Mouse (Mus musculus) left cerebral cortex, postnatal 36 days (tissue): ENCODE results near the gene Ece1. TPM values are rescaled to one million over a fixed set of nuclear protein-coding genes. Genes with fewer than 3 reads are reported as not detected.
A peak's percentile ranks its signal among the peaks of the same experiment; 100 is the strongest.

Experiments used
- DNase-seq, 2 experiments: peaks; one replicate each; pipeline ENCODE4 v3.0.0; 2021 to 2022; ENCODE audit warnings: low spot score in 2 of 2, mixed read lengths in 1 of 2
- intact Hi-C: fragments of 180-260 bp; cut with DNase I; formaldehyde crosslinking; loops from one replicate; pipeline ENCODE4 v1.15.1; 2025
- total RNA-seq, 2 experiments: library from RNA; stranded (reverse); gene quantifications; 2 replicates each; pipeline ENCODE4 v1.2.3; 2021

The Ece1 gene
- total RNA-seq, 2 experiments from 2014 or later: 80.5 to 83.0 TPM

- no peak for DNase-seq
- intact Hi-C loops: no loop called here
Measured at GRCm38 (mm10) chr4:137929341-137930016, 67.4 kb downstream of the Ece1 start.

GRCm38 (mm10) chr4:137930500-137931008 lies 68.5 kb downstream of the Ece1 start:
- intact Hi-C loops: no loop called here
- DNase-seq: no peak

- DNase-seq: peak in 1 of 2 experiments; percentile 31
Measured at GRCm38 (mm10) chr4:137931009-137931757, 69.1 kb downstream of the Ece1 start.

GRCm38 (mm10) chr4:137932554-137933178 lies 70.6 kb downstream of the Ece1 start:
- no peak for DNase-seq
- intact Hi-C loops: no loop called here

More at GRCm38 (mm10) chr4:137931009-137931757, 69.1 kb downstream of the Ece1 start:
- intact Hi-C loops: no loop called here

- intact Hi-C loops: no loop called here
Measured at GRCm38 (mm10) chr4:137933328-137933727, 71.3 kb downstream of the Ece1 start.

GRCm38 (mm10) chr4:137936134-137936533 lies 74.1 kb downstream of the Ece1 start:
- intact Hi-C loops: no loop called here
- DNase-seq: no peak

More at GRCm38 (mm10) chr4:137933328-137933727, 71.3 kb downstream of the Ece1 start:
- no peak for DNase-seq

GRCm38 (mm10) chr4:137940061-137940460 lies 78.0 kb downstream of the Ece1 start:
- intact Hi-C loops: loop anchor here (10.0 kb wide), 1 partner anchor 75 kb away; the partner anchor contains the start of gene Ece1
- DNase-seq: no peak

- no peak for DNase-seq
- intact Hi-C loops: loop anchor here (10.0 kb wide), 1 partner anchor 76 kb away; the partner anchor contains the start of gene Ece1
Measured at GRCm38 (mm10) chr4:137941131-137941844, 79.3 kb downstream of the Ece1 start.

- intact Hi-C loops: loop anchor here (10.0 kb wide), 1 partner anchor 77 kb away; the partner anchor contains the start of gene Ece1
Measured at GRCm38 (mm10) chr4:137941871-137942781, 80.1 kb downstream of the Ece1 start.

GRCm38 (mm10) chr4:137942782-137943486 lies 80.9 kb downstream of the Ece1 start:
- peak; percentile 34 to 44 for DNase-seq
- intact Hi-C loops: loop anchor here (10.0 kb wide), 1 partner anchor 78 kb away; the partner anchor contains the start of gene Ece1

More at GRCm38 (mm10) chr4:137941871-137942781, 80.1 kb downstream of the Ece1 start:
- DNase-seq: peak; percentile 53 to 56

- DNase-seq: no peak
- intact Hi-C loops: loop anchor here (10.0 kb wide), 1 partner anchor 79 kb away; the partner anchor contains the start of gene Ece1
Measured at GRCm38 (mm10) chr4:137943540-137943939, 81.5 kb downstream of the Ece1 start.

- DNase-seq: no peak
- intact Hi-C loops: loop anchor here (2.0 to 10.0 kb wide), 3 partner anchors 35 to 213 kb away; partner anchors contain the start of gene Ece1
Measured at GRCm38 (mm10) chr4:137945376-137945775, 83.3 kb downstream of the Ece1 start.

- intact Hi-C loops: loop anchor here (5.0 to 10.0 kb wide), 2 partner anchors 82 to 214 kb away; partner anchors contain the start of gene Ece1
- no peak for DNase-seq
Measured at GRCm38 (mm10) chr4:137946419-137946818, 84.4 kb downstream of the Ece1 start.

- intact Hi-C loops: no loop called here
- DNase-seq: peak; percentile 68 to 71
Measured at GRCm38 (mm10) chr4:137952840-137953239, 90.8 kb downstream of the Ece1 start.

- intact Hi-C loops: loop anchor here (1.0 kb wide), 1 partner anchor 110 kb away; no protein-coding TSS in a partner anchor
- DNase-seq: no peak
Measured at GRCm38 (mm10) chr4:137954184-137954583, 92.1 kb downstream of the Ece1 start.

GRCm38 (mm10) chr4:137954926-137955396 lies 92.9 kb downstream of the Ece1 start:
- intact Hi-C loops: loop anchor here (1.0 kb wide), 1 partner anchor 111 kb away; no protein-coding TSS in a partner anchor

GRCm38 (mm10) chr4:137956260-137956659 lies 94.2 kb downstream of the Ece1 start:
- intact Hi-C loops: no loop called here
- no peak for DNase-seq

More at GRCm38 (mm10) chr4:137954926-137955396, 92.9 kb downstream of the Ece1 start:
- peak in 1 of 2 experiments; percentile 44 for DNase-seq
